Mouse (Mus musculus) stomach, embryonic 16.5 days (tissue): ENCODE results near the gene E2f6. TPM values are rescaled to one million over a fixed set of nuclear protein-coding genes. Genes with fewer than 3 reads are reported as not detected.

Experiments used
- ATAC-seq: fragments of 200-750 bp; cut with Nextera tagmentation; 2 replicates; pipeline ENCODE4 v1.8.0; 2017; ENCODE audit warnings: moderate number of reproducible peaks, moderate TSS enrichment; ENCODE audit not compliant: insufficient read depth, low FRiP score
- H3K27ac ChIP-seq: fragments of 300-500 bp; sonication (generic); 2 replicates; pipeline ENCODE4 v1.5.1; 2014; ENCODE audit warnings: low read length
- H3K27me3 ChIP-seq: fragments of 300-500 bp; sonication (generic); 2 replicates; pipeline ENCODE4 v1.6.1; 2014; ENCODE audit warnings: low read length, control low read depth, mixed read lengths; ENCODE audit not compliant: control insufficient read depth, insufficient read depth
- H3K36me3 ChIP-seq: fragments of 300-500 bp; sonication (generic); 2 replicates; pipeline ENCODE4 v1.6.1; 2014; ENCODE audit warnings: low read length; ENCODE audit not compliant: control insufficient read depth, insufficient read depth
- H3K4me1 ChIP-seq: fragments of 300-500 bp; sonication (generic); 2 replicates; pipeline ENCODE4 v1.6.1; 2014; ENCODE audit warnings: low read length, control low read depth, mixed read lengths; ENCODE audit not compliant: control insufficient read depth, insufficient read depth
- H3K4me2 ChIP-seq: fragments of 300-500 bp; sonication (generic); 2 replicates; pipeline ENCODE4 v1.6.1; 2014; ENCODE audit warnings: low read depth, low read length, mixed read lengths
- H3K4me3 ChIP-seq: fragments of 300-500 bp; sonication (generic); replicated peaks from 2 replicates; pipeline ENCODE4 v1.5.1; 2014; ENCODE audit warnings: mild to moderate bottlenecking, low read length
- H3K9ac ChIP-seq: fragments of 300-500 bp; sonication (generic); 2 replicates; pipeline ENCODE4 v1.6.1; 2014; ENCODE audit warnings: low read length
- H3K9me3 ChIP-seq: fragments of 300-500 bp; sonication (generic); replicated peaks from 2 replicates; pipeline ENCODE4 v1.6.1; 2016; ENCODE audit warnings: low read length, control low read depth; ENCODE audit not compliant: control insufficient read depth
- WGBS: fragments of 180-500 bp; shearing (Covaris S2); extraction: QIAGEN DNeasy Blood & Tissue Kit; methylation state at CpG from one replicate; pipeline ENCODE4 v1.1.7; 2014; 5-methylcytosine and 5-hydroxymethylcytosine counted together
- polyA plus RNA-seq: library from polyadenylated mRNA; unstranded; fragments of >200 nt; fragmentation: Nextera tagmentation; extraction: Ambion mirVana; gene quantifications from 2 replicates; pipeline ENCODE4 v1.2.1, GENCODE M21; 2015

E2f6 gene
- polyA plus RNA-seq, 1 experiment from 2014 or later, result 27.9 TPM

- no peak for ATAC-seq
- 33% methylated on average over 2 of the region's 2 CpGs for WGBS
Observed at GRCm38 (mm10) chr12:16849821-16850220, 39.1 kb downstream of the E2f6 start.

GRCm38 (mm10) chr12:16850431-16851375 lies 39.9 kb downstream of the E2f6 start:
- peak; percentile 78; the same call in 1 of the 2 replicates for ATAC-seq
- Histone ChIP-seq H3K27me3 (no peaks in the 10 kb centered on the region), H3K4me3 (no peak overlapping the region), H3K36me3 (no peaks in the 10 kb centered on the region), H3K4me2 (no peak overlapping the region), H3K9me3 (no peaks in the 10 kb centered on the region), H3K9ac (0 out of 2 replicates have a peak overlapping the region, but pooled peaks have one; percentile 7), H3K27ac (peak overlapping the region; percentile 42; the same call in 1 of the 2 replicates), H3K4me1 (peaks cover 14% of the 10 kb centered on the region; the same call in 1 of the 2 replicates)
- WGBS, result 45% methylated on average over 16 of the region's 16 CpGs

More at GRCm38 (mm10) chr12:16849821-16850220, 39.1 kb downstream of the E2f6 start:
- Histone ChIP-seq H3K9ac (no peak overlapping the region), H3K36me3 (no peaks in the 10 kb centered on the region), H3K4me1 (peaks cover 14% of the 10 kb centered on the region; the same call in 1 of the 2 replicates), H3K27ac (no peak overlapping the region), H3K27me3 (no peaks in the 10 kb centered on the region), H3K4me2 (no peak overlapping the region), H3K9me3 (no peaks in the 10 kb centered on the region), H3K4me3 (no peak overlapping the region)

GRCm38 (mm10) chr12:16853431-16854165 lies 42.8 kb downstream of the E2f6 start:
- H3K36me3 ChIP-seq, result no peaks in the 10 kb centered on the region
- ATAC-seq, result no peak
- H3K9ac ChIP-seq, result no peak overlapping the region
- H3K27me3 ChIP-seq, result no peaks in the 10 kb centered on the region
- WGBS, result 65% methylated on average over 11 of the region's 11 CpGs
- no peak overlapping the region for H3K4me2 ChIP-seq
- no peak overlapping the region for H3K4me3 ChIP-seq
- H3K9me3 ChIP-seq, result no peaks in the 10 kb centered on the region
- H3K4me1 ChIP-seq, result peaks cover 14% of the 10 kb centered on the region; the same call in 1 of the 2 replicates
- no peak overlapping the region for H3K27ac ChIP-seq

- Histone ChIP-seq H3K4me3 (no peak overlapping the region), H3K9ac (no peak overlapping the region), H3K9me3 (no peaks in the 10 kb centered on the region), H3K4me1 (peaks cover 10% of the 10 kb centered on the region), H3K27me3 (no peaks in the 10 kb centered on the region), H3K36me3 (no peaks in the 10 kb centered on the region), H3K27ac (no peak overlapping the region), H3K4me2 (no peak overlapping the region)
- ATAC-seq, result no peak
- WGBS, result 36% methylated on average over 6 of the region's 6 CpGs
Observed at GRCm38 (mm10) chr12:16855632-16856305, 45.0 kb downstream of the E2f6 start.

GRCm38 (mm10) chr12:16856306-16856679 lies 45.5 kb downstream of the E2f6 start:
- H3K4me1 ChIP-seq, result peaks cover 6% of the 10 kb centered on the region
- H3K9me3 ChIP-seq, result no peaks in the 10 kb centered on the region
- no peaks in the 10 kb centered on the region for H3K36me3 ChIP-seq
- no peak for ATAC-seq
- H3K27ac ChIP-seq, result no peak overlapping the region
- H3K27me3 ChIP-seq, result no peaks in the 10 kb centered on the region
- WGBS, result 52% methylated on average over 2 of the region's 2 CpGs
- H3K4me2 ChIP-seq, result no peak overlapping the region
- no peak overlapping the region for H3K4me3 ChIP-seq
- no peak overlapping the region for H3K9ac ChIP-seq

GRCm38 (mm10) chr12:16858081-16858480 lies 47.3 kb downstream of the E2f6 start:
- 51% methylated on average over 4 of the region's 4 CpGs for WGBS
- Histone ChIP-seq H3K36me3 (no peaks in the 10 kb centered on the region), H3K4me2 (no peak overlapping the region)

GRCm38 (mm10) chr12:16859781-16860180 lies 49.0 kb downstream of the E2f6 start:
- H3K4me1 ChIP-seq, result no peaks in the 10 kb centered on the region; the same call in 1 of the 2 replicates
- H3K4me2 ChIP-seq, result no peak overlapping the region
- WGBS, result 85% methylated on average over 2 of the region's 2 CpGs
- no peak overlapping the region for H3K9ac ChIP-seq
- H3K27me3 ChIP-seq, result no peaks in the 10 kb centered on the region
- H3K9me3 ChIP-seq, result no peaks in the 10 kb centered on the region
- 0 out of 2 replicates have a peak, but pooled peaks have one; percentile 29 for ATAC-seq
- H3K4me3 ChIP-seq, result no peak overlapping the region
- no peak overlapping the region for H3K27ac ChIP-seq
- H3K36me3 ChIP-seq, result no peaks in the 10 kb centered on the region

More at GRCm38 (mm10) chr12:16858081-16858480, 47.3 kb downstream of the E2f6 start:
- Histone ChIP-seq H3K9ac (no peak overlapping the region), H3K27ac (no peak overlapping the region), H3K9me3 (no peaks in the 10 kb centered on the region), H3K27me3 (no peaks in the 10 kb centered on the region), H3K4me1 (peaks cover 6% of the 10 kb centered on the region), H3K4me3 (no peak overlapping the region)
- ATAC-seq, result no peak

- no peaks in the 10 kb centered on the region for H3K27me3 ChIP-seq
- no peaks in the 10 kb centered on the region for H3K9me3 ChIP-seq
- 48% methylated on average over 1 of the region's 1 CpGs for WGBS
- H3K4me3 ChIP-seq, result no peak overlapping the region
- 0 out of 2 replicates have a peak, but pooled peaks have one; percentile 35 for ATAC-seq
- no peaks in the 10 kb centered on the region; the same call in 1 of the 2 replicates for H3K4me1 ChIP-seq
- H3K9ac ChIP-seq, result no peak overlapping the region
- no peak overlapping the region for H3K4me2 ChIP-seq
- peak overlapping the region; percentile 60 for H3K27ac ChIP-seq
- no peaks in the 10 kb centered on the region for H3K36me3 ChIP-seq
Observed at GRCm38 (mm10) chr12:16860533-16860932, 49.8 kb downstream of the E2f6 start.
